Mouse (Mus musculus): ENCODE data around the gene Dzip1.

The Dzip1 gene

GRCm38 (mm10) chr14:118922667-118923184 is 2.5 kb downstream of the Dzip1 start:
- DNase-seq (ENCODE audit: low read depth, low spot score) = peak; percentile 62

- peak; percentile 32 for DNase-seq (ENCODE audit: low read depth, low spot score)
Observed at GRCm38 (mm10) chr14:118922251-118922650, 3.0 kb downstream of the Dzip1 start.

- peak; percentile 37 for DNase-seq (ENCODE audit: low read depth, low spot score)
Observed at GRCm38 (mm10) chr14:118920654-118921053, 4.6 kb downstream of the Dzip1 start.

GRCm38 (mm10) chr14:118919025-118919424 is 6.2 kb downstream of the Dzip1 start:
- peak; percentile 39 for DNase-seq (ENCODE audit: low read depth, low spot score)

- DNase-seq (ENCODE audit: low read depth, low spot score) = no peak
Observed at GRCm38 (mm10) chr14:118913651-118914050, 11.6 kb downstream of the Dzip1 start.

GRCm38 (mm10) chr14:118911521-118911920 is 13.7 kb downstream of the Dzip1 start:
- DNase-seq (ENCODE audit: low read depth, low spot score) = no peak

- peak; percentile 72 for DNase-seq (ENCODE audit: low read depth, low spot score)
Observed at GRCm38 (mm10) chr14:118910332-118911222, 14.7 kb downstream of the Dzip1 start.

GRCm38 (mm10) chr14:118909872-118910271 is 15.4 kb downstream of the Dzip1 start:
- no peak for DNase-seq (ENCODE audit: low read depth, low spot score)

GRCm38 (mm10) chr14:118907592-118907991 is 17.7 kb downstream of the Dzip1 start:
- no peak for DNase-seq (ENCODE audit: low read depth, low spot score)

GRCm38 (mm10) chr14:118903867-118904562 is 21.2 kb downstream of the Dzip1 start:
- no peak for DNase-seq (ENCODE audit: low read depth, low spot score)

- no peak for DNase-seq (ENCODE audit: low read depth, low spot score)
Observed at GRCm38 (mm10) chr14:118903397-118903796, 21.9 kb downstream of the Dzip1 start.

- DNase-seq (ENCODE audit: low read depth, low spot score) = peak; percentile 70
Observed at GRCm38 (mm10) chr14:118900911-118901310, 24.3 kb downstream of the Dzip1 start.

GRCm38 (mm10) chr14:118899940-118900339 is 25.3 kb downstream of the Dzip1 start:
- no peak for DNase-seq (ENCODE audit: low read depth, low spot score)

GRCm38 (mm10) chr14:118895655-118896054 is 29.6 kb downstream of the Dzip1 start:
- DNase-seq (ENCODE audit: low read depth, low spot score) = no peak

- DNase-seq (ENCODE audit: low read depth, low spot score) = no peak
Observed at GRCm38 (mm10) chr14:118895228-118895627, 30.0 kb downstream of the Dzip1 start.

- no peak for DNase-seq (ENCODE audit: low read depth, low spot score)
Observed at GRCm38 (mm10) chr14:118890101-118890500, 35.2 kb downstream of the Dzip1 start.

GRCm38 (mm10) chr14:118884250-118884556 is 41.1 kb downstream of the Dzip1 start:
- no peak for DNase-seq (ENCODE audit: low read depth, low spot score)

GRCm38 (mm10) chr14:118883344-118884249 is 41.7 kb downstream of the Dzip1 start:
- DNase-seq (ENCODE audit: low read depth, low spot score) = no peak

GRCm38 (mm10) chr14:118880696-118881095 is 44.6 kb downstream of the Dzip1 start:
- DNase-seq (ENCODE audit: low read depth, low spot score) = peak; percentile 61

- DNase-seq (ENCODE audit: low read depth, low spot score) = peak; percentile 61
Observed at GRCm38 (mm10) chr14:118878346-118878910, 46.8 kb downstream of the Dzip1 start.

- DNase-seq (ENCODE audit: low read depth, low spot score) = no peak
Observed at GRCm38 (mm10) chr14:118874786-118875415, 50.4 kb downstream of the Dzip1 start.

Data from ZHBTc4 (cell line).